Mouse (Mus musculus): ENCODE results near the gene Hic2.

- TF ChIP-seq EP300 (optimal IDR thresholded peaks at IDR 0.05) (no peak), CTCF (IDR thresholded peaks at IDR 0.05; ENCODE audit: low read depth) (no peak)
These were observed 34.6 kb downstream of the Hic2 start for GRCm38 (mm10) chr16:17267937-17268336.
